Mouse (Mus musculus) cerebellum, adult 2 months (tissue): ENCODE measurements around the gene H2-Q4.
"Not testable (repeated sequence)": the region's sequence is repeated elsewhere in the genome, so short reads cannot be mapped to it uniquely, and the experiment has no call there.

Source experiments
- CTCF ChIP-seq: fragments of 200-500 bp; IDR thresholded peaks from 2 replicates; pipeline ENCODE4 v1.5.1; 2011; ENCODE audit warnings: low read depth, mild to moderate bottlenecking, control low read depth, low read length, moderate library complexity, borderline replicate concordance; ENCODE audit not compliant: insufficient read depth
- POLR2A ChIP-seq: fragments of 200-500 bp; IDR thresholded peaks from 2 replicates; pipeline ENCODE4 v1.6.1; 2011; ENCODE audit warnings: low read length, control low read depth, borderline replicate concordance; ENCODE audit not compliant: insufficient read depth

DNA sequence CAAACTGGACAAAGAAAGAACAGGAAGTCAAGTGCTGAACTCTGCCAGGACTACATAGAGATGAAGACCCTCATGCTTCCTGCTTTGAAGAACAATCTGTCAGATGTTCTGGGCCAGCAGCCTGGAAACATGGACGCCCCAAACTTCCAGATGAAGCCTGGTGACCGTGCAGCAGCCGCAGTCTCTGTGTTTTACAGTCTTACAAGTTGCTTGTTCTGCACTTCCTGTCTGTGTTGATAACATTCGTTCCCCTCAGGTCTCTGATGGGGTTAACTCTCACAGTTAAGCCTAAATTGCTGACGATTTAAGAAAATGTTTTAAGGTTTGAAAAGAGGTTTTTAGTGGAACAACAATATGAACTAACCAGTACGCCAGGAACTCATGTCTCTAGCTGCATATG is 47.9 kb upstream of the H2-Q4 start:
- TF ChIP-seq CTCF, POLR2A: not testable (repeated sequence)
